Mouse (Mus musculus) liver, postnatal 0 days (tissue): ENCODE results near the gene Xbp1. TPM values are rescaled to one million over a fixed set of nuclear protein-coding genes. Genes with fewer than 3 reads are reported as not detected.
A peak's percentile ranks its signal among the peaks of the same experiment; 100 is the strongest.

Experiments
- ATAC-seq: fragments of 200-750 bp; cut with Nextera tagmentation; 2 replicates; pipeline ENCODE4 v1.8.0; 2017; ENCODE audit warnings: mild to moderate bottlenecking, moderate library complexity
- DNase-seq: peaks from one replicate; pipeline ENCODE4 v3.0.0-alpha.2; 2016
- H3K27ac ChIP-seq: fragments of 300-500 bp; sonication (generic); 2 replicates; pipeline ENCODE4 v1.5.1; 2014; ENCODE audit warnings: antibody characterized with exemption, moderate library complexity, mild to moderate bottlenecking, low read depth
- H3K27me3 ChIP-seq: fragments of 300-500 bp; sonication (generic); 2 replicates; pipeline ENCODE4 v1.6.1; 2014; ENCODE audit warnings: low read length, control low read depth, mixed read lengths; ENCODE audit not compliant: insufficient read depth
- H3K36me3 ChIP-seq: fragments of 300-500 bp; sonication (generic); replicated peaks from 2 replicates; pipeline ENCODE4 v1.6.1; 2014; ENCODE audit warnings: mild to moderate bottlenecking, control low read depth, low read length, moderate library complexity, mixed read lengths; ENCODE audit not compliant: insufficient read depth
- H3K4me1 ChIP-seq: fragments of 300-500 bp; sonication (generic); 2 replicates; pipeline ENCODE4 v1.6.1; 2014; ENCODE audit warnings: antibody characterized with exemption, mild to moderate bottlenecking, control low read depth; ENCODE audit not compliant: insufficient read depth
- H3K4me2 ChIP-seq: fragments of 300-500 bp; sonication (generic); 2 replicates; pipeline ENCODE4 v1.6.1; 2014; ENCODE audit warnings: low read depth, mild to moderate bottlenecking, low read length, moderate library complexity, mixed read lengths
- H3K4me3 ChIP-seq: fragments of 300-500 bp; sonication (generic); 2 replicates; pipeline ENCODE4 v1.5.1; 2014; ENCODE audit warnings: low read depth, low read length
- H3K9ac ChIP-seq: fragments of 300-500 bp; sonication (generic); replicated peaks from 2 replicates; pipeline ENCODE4 v1.6.1; 2014; ENCODE audit warnings: mild to moderate bottlenecking, moderate library complexity
- H3K9me3 ChIP-seq: fragments of 300-500 bp; sonication (generic); 2 replicates; pipeline ENCODE4 v1.6.1; 2016; ENCODE audit warnings: mild to moderate bottlenecking, control low read depth, low read length, mixed read lengths
- CTCF ChIP-seq: sonication (generic); IDR thresholded peaks from 2 replicates; pipeline ENCODE4 v1.5.1; 2016; ENCODE audit warnings: antibody characterized with exemption, low read depth
- EP300 ChIP-seq: IDR thresholded peaks from 2 replicates; pipeline ENCODE4 v1.6.1; 2016; ENCODE audit warnings: antibody characterized with exemption, low read depth, mild to moderate bottlenecking
- WGBS: fragments of 180-500 bp; shearing (Covaris S2); extraction: QIAGEN DNeasy Blood & Tissue Kit; methylation state at CpG from one replicate; pipeline ENCODE4 v1.1.7; 2014; ENCODE audit not compliant: insufficient replicate concordance; 5-methylcytosine and 5-hydroxymethylcytosine counted together
- polyA plus RNA-seq: library from polyadenylated mRNA; unstranded; fragments of >200 nt; fragmentation: Nextera tagmentation; extraction: Ambion mirVana; gene quantifications from 2 replicates; pipeline ENCODE4 v1.2.1, GENCODE M21; 2015

The Xbp1 gene
- polyA plus RNA-seq, 1 experiment from 2014 or later: 119 TPM

- no peaks in the 10 kb centered on the region for H3K36me3 ChIP-seq
- peaks cover 10% of the 10 kb centered on the region for H3K4me1 ChIP-seq
- H3K4me3 ChIP-seq: no peak overlapping the region
- H3K27ac ChIP-seq: no peak overlapping the region
- TF ChIP-seq EP300 (no peak), CTCF (no peak)
- no peak overlapping the region for H3K9ac ChIP-seq
- 44% methylated on average over 5 of the region's 5 CpGs for WGBS
- no peak for DNase-seq
- no peak overlapping the region for H3K4me2 ChIP-seq
- no peaks in the 10 kb centered on the region for H3K27me3 ChIP-seq
- peak; percentile 38; the same call in 1 of the 2 replicates for ATAC-seq
- H3K9me3 ChIP-seq: no peaks in the 10 kb centered on the region
Observed at GRCm38 (mm10) chr11:5568082-5568481, 47.6 kb downstream of the Xbp1 start.

- peaks cover 13% of the 10 kb centered on the region for H3K4me1 ChIP-seq
- 83% methylated on average over 12 of the region's 12 CpGs for WGBS
Observed at GRCm38 (mm10) chr11:5569474-5569873, 49.0 kb downstream of the Xbp1 start, which contains the start of gene Ankrd36. Gene Ankrd36 (plus strand): TSS chr11:5569684.

GRCm38 (mm10) chr11:5571856-5572255 lies 51.4 kb downstream of the Xbp1 start:
- Histone ChIP-seq H3K4me3 (no peak overlapping the region), H3K27me3 (no peaks in the 10 kb centered on the region), H3K9ac (no peak overlapping the region), H3K4me2 (no peak overlapping the region), H3K9me3 (no peaks in the 10 kb centered on the region), H3K4me1 (peaks cover 18% of the 10 kb centered on the region), H3K27ac (peak overlapping the region; percentile 55; the same call in 1 of the 2 replicates), H3K36me3 (no peaks in the 10 kb centered on the region)
- TF ChIP-seq EP300 (peak; percentile 91), CTCF (no peak)
- ATAC-seq: no peak
- WGBS: 58% methylated on average over 4 of the region's 4 CpGs
- DNase-seq: no peak

More at GRCm38 (mm10) chr11:5569474-5569873, 49.0 kb downstream of the Xbp1 start, which contains the start of gene Ankrd36:
- Histone ChIP-seq H3K27me3 (no peaks in the 10 kb centered on the region), H3K9me3 (no peaks in the 10 kb centered on the region), H3K9ac (no peak within 1 kb of the TSS), H3K4me3 (no peak within 1 kb of the TSS), H3K4me2 (no peak within 1 kb of the TSS), H3K27ac (no peak within 1 kb of the TSS), H3K36me3 (no peaks in the 10 kb centered on the region)
- DNase-seq (no peak), ATAC-seq (no peak)
- no peak for TF ChIP-seq EP300
- TF ChIP-seq CTCF: no peak

- H3K9me3 ChIP-seq: no peaks in the 10 kb centered on the region
- TF ChIP-seq CTCF (no peak), EP300 (peak; percentile 95)
- H3K36me3 ChIP-seq: no peaks in the 10 kb centered on the region
- no peak overlapping the region for H3K9ac ChIP-seq
- peak; percentile 97 for ATAC-seq
- no peaks in the 10 kb centered on the region for H3K27me3 ChIP-seq
- peak overlapping the region; percentile 13; the same call in 1 of the 2 replicates for H3K4me3 ChIP-seq
- H3K27ac ChIP-seq: peak overlapping the region; percentile 88
- peak overlapping the region; percentile 56 for H3K4me2 ChIP-seq
- WGBS: 45% methylated on average over 2 of the region's 2 CpGs
- H3K4me1 ChIP-seq: peaks cover 18% of the 10 kb centered on the region
- no peak for DNase-seq
Observed at GRCm38 (mm10) chr11:5573821-5574220, 53.4 kb downstream of the Xbp1 start.

- Histone ChIP-seq H3K9ac (no peak overlapping the region), H3K4me3 (peak overlapping the region; percentile 15; the same call in 1 of the 2 replicates), H3K4me2 (peak overlapping the region; percentile 27), H3K4me1 (peaks cover 18% of the 10 kb centered on the region), H3K36me3 (no peaks in the 10 kb centered on the region), H3K27me3 (no peaks in the 10 kb centered on the region), H3K9me3 (no peaks in the 10 kb centered on the region), H3K27ac (peak overlapping the region; percentile 52; the same call in 1 of the 2 replicates)
- WGBS: 41% methylated on average over 6 of the region's 6 CpGs
- TF ChIP-seq EP300: peak; percentile 51; the same call in 1 of the 2 replicates
- no peak for TF ChIP-seq CTCF
- ATAC-seq (peak; percentile 38; the same call in 1 of the 2 replicates), DNase-seq (no peak)
Observed at GRCm38 (mm10) chr11:5575046-5575445, 54.6 kb downstream of the Xbp1 start.

Other genes starting within 250 kb of the Xbp1 start
- gene Znrf3, start 75.8 kb upstream of the Xbp1 start, polyA plus RNA-seq: 3.9 and 4.5 TPM in 2 replicates
- 5.5 and 6.0 TPM in 2 replicates for gene Ccdc117, start 21.5 kb downstream of the Xbp1 start, polyA plus RNA-seq
- 1.5 and 1.9 TPM in 2 replicates for gene Ankrd36, start 49.0 kb downstream of the Xbp1 start, polyA plus RNA-seq
- 119 and 122 TPM in 2 replicates for gene Mrps24, start 195.0 kb downstream of the Xbp1 start, polyA plus RNA-seq
- 7.1 and 8.2 TPM in 2 replicates for gene Urgcp, start 241.7 kb downstream of the Xbp1 start, polyA plus RNA-seq